8 mouse cellular contexts compared by ENCODE assay signal in genomic region chr17:43698997-43699649, GRCm38 (mm10). TPM values are rescaled to one million over a fixed set of nuclear protein-coding genes. Genes with fewer than 3 reads are reported as not detected.
A peak's percentile ranks its signal among the peaks of the same experiment; 100 is the strongest.
DNase-seq lines count a peak whose midpoint lies in the region; ATAC-seq and TF ChIP-seq lines count a peak whose summit lies in the region.
"Had no signal": no experiment of that assay in that cellular context is flagged by ENCODE, and none has a peak within 500 bp of the region (broad histone marks: within the 10 kb centered on the region; RNA-seq: fewer than 3 reads in every experiment).

No protein-coding gene starts in this region.

- 0 out of 2 replicates have a peak overlapping the region, but pooled peaks have one; percentile 33 for H3K4me2 ChIP-seq in forebrain, embryonic 14.5 days (ENCODE audit: low read length)
- peak overlapping the region; percentile 42 for H3K4me2 ChIP-seq in hindbrain, embryonic 14.5 days (replicated peaks)
- peak overlapping the region; percentile 34 for H3K4me2 ChIP-seq in midbrain, embryonic 14.5 days (ENCODE audit: low read length)

- no peaks in the 10 kb centered on the region for H3K36me3 ChIP-seq in forebrain, embryonic 14.5 days (ENCODE audit: control insufficient read depth, insufficient read depth, low read length)
- H3K36me3 ChIP-seq in hindbrain, embryonic 14.5 days (replicated peaks; ENCODE audit: control insufficient read depth, insufficient read depth): no peaks in the 10 kb centered on the region
- no peaks in the 10 kb centered on the region for H3K36me3 ChIP-seq in midbrain, embryonic 14.5 days (ENCODE audit: control insufficient read depth, insufficient read depth, low read length)
- no peaks in the 10 kb centered on the region for H3K36me3 ChIP-seq in spleen, adult 2 months (ENCODE audit: control insufficient read depth, insufficient read depth, low read length)

- no peaks in the 10 kb centered on the region for H3K27me3 ChIP-seq in forebrain, embryonic 14.5 days (replicated peaks; ENCODE audit: control insufficient read depth, insufficient read depth, low read length)
- H3K27me3 ChIP-seq in hindbrain, embryonic 14.5 days (ENCODE audit: control insufficient read depth, insufficient read depth, low read length): no peaks in the 10 kb centered on the region
- H3K27me3 ChIP-seq in midbrain, embryonic 14.5 days (ENCODE audit: control insufficient read depth, insufficient read depth, low read length): no peaks in the 10 kb centered on the region
- H3K27me3 ChIP-seq in spleen, adult 2 months (ENCODE audit: control insufficient read depth, insufficient read depth, low read length): no peaks in the 10 kb centered on the region

- no peaks in the 10 kb centered on the region for H3K9me3 ChIP-seq in forebrain, embryonic 14.5 days (replicated peaks; ENCODE audit: control insufficient read depth, low read length)
- H3K9me3 ChIP-seq in hindbrain, embryonic 14.5 days (ENCODE audit: control insufficient read depth, low read length): 0 out of 2 replicates have a peak, but pooled peaks cover 9% of the 10 kb centered on the region
- H3K9me3 ChIP-seq in midbrain, embryonic 14.5 days (ENCODE audit: control insufficient read depth, low read length): no peaks in the 10 kb centered on the region

- no peaks in the 10 kb centered on the region for H3K4me1 ChIP-seq in forebrain, embryonic 14.5 days (ENCODE audit: control insufficient read depth, insufficient read depth, low read length)
- H3K4me1 ChIP-seq in hindbrain, embryonic 14.5 days (replicated peaks; ENCODE audit: control insufficient read depth, insufficient read depth, low read length): no peaks in the 10 kb centered on the region
- no peaks in the 10 kb centered on the region for H3K4me1 ChIP-seq in midbrain, embryonic 14.5 days (ENCODE audit: control insufficient read depth, insufficient read depth, low read length)
- no peaks in the 10 kb centered on the region for H3K4me1 ChIP-seq in spleen, adult 2 months (ENCODE audit: control insufficient read depth, insufficient read depth, insufficient read length)

- DNase-seq in R1 (ENCODE audit: low read depth, low spot score): peak; percentile 88
- DNase-seq in forebrain, embryonic 14.5 days (ENCODE audit: low spot score): peak; percentile 88
- peak; percentile 97 for DNase-seq in hindbrain, embryonic 14.5 days (ENCODE audit: low spot score)
- peak; percentile 50 for DNase-seq in left cerebral cortex, adult 11 months (ENCODE audit: low spot score)
- DNase-seq in midbrain, embryonic 14.5 days: peak; percentile 94
- DNase-seq in spleen, adult 2 months (ENCODE audit: low read depth in 1 of 2, low spot score in 2 of 2): peak; percentile 36 to 64

- peak; percentile 31; the same call in 1 of the 2 replicates for ATAC-seq in cerebellum, adult (ENCODE audit: insufficient number of reproducible peaks, low FRiP score, low TSS enrichment)
- ATAC-seq in forebrain, embryonic 14.5 days: peak; percentile 66
- ATAC-seq in hindbrain, embryonic 14.5 days (ENCODE audit: low FRiP score): peak; percentile 76; the same call in 1 of the 2 replicates
- peak; percentile 50 for ATAC-seq in midbrain, embryonic 14.5 days (ENCODE audit: low FRiP score, low TSS enrichment)

- no peak overlapping the region for H3K27ac ChIP-seq in forebrain, embryonic 14.5 days (ENCODE audit: low read depth, low read length)
- no peak overlapping the region for H3K27ac ChIP-seq in hindbrain, embryonic 14.5 days
- no peak overlapping the region for H3K27ac ChIP-seq in midbrain, embryonic 14.5 days (replicated peaks; ENCODE audit: low read depth, low read length)
- H3K27ac ChIP-seq in spleen, adult 2 months (ENCODE audit: insufficient read depth, low read length): no peak overlapping the region

- H3K4me3 ChIP-seq in forebrain, embryonic 14.5 days (ENCODE audit: low read depth, low read length): no peak overlapping the region
- no peak overlapping the region for H3K4me3 ChIP-seq in hindbrain, embryonic 14.5 days (replicated peaks; ENCODE audit: low read length)
- H3K4me3 ChIP-seq in midbrain, embryonic 14.5 days (replicated peaks; ENCODE audit: low read depth, low read length): no peak overlapping the region
- no peak overlapping the region for H3K4me3 ChIP-seq in spleen, adult 2 months (ENCODE audit: extremely low read depth, insufficient read depth, insufficient read length)
- H3K4me3 ChIP-seq: myocyte had no signal

- TF ChIP-seq POLR2A in spleen, adult 2 months (IDR thresholded peaks at IDR 0.05; ENCODE audit: low read depth, low read length): no peak

- peak; percentile 56; the same call in 1 of the 2 replicates for TF ChIP-seq CTCF in spleen, adult 2 months (IDR thresholded peaks at IDR 0.05; ENCODE audit: extremely low read depth, insufficient read depth, insufficient read length, insufficient replicate concordance)

- peak overlapping the region; percentile 40; the same call in 1 of the 2 replicates for H3K9ac ChIP-seq in forebrain, embryonic 14.5 days (ENCODE audit: low read length)
- peak overlapping the region; percentile 50 for H3K9ac ChIP-seq in hindbrain, embryonic 14.5 days
- H3K9ac ChIP-seq in midbrain, embryonic 14.5 days (replicated peaks; ENCODE audit: low read length): no peak overlapping the region

- 43% methylated on average over 14 of the region's 14 CpGs for WGBS in forebrain, embryonic 14.5 days
- WGBS in hindbrain, embryonic 14.5 days: 35% methylated on average over 14 of the region's 14 CpGs
- 36% methylated on average over 14 of the region's 14 CpGs for WGBS in midbrain, embryonic 14.5 days
- 48% methylated on average over 14 of the region's 14 CpGs for WGBS in spleen, adult 2 months

RNA-seq across cellular contexts. Expression of gene Cyp39a1, which starts 31.9 kb away (rescaled TPM):
- polyA plus RNA-seq in forebrain, embryonic 14.5 days (2014; fragmentation: Nextera tagmentation; extraction: Ambion mirVana): 16.0 and 16.5 TPM in 2 replicates
- polyA plus RNA-seq in hindbrain, embryonic 14.5 days (2014; fragmentation: Nextera tagmentation; extraction: Ambion mirVana): 11.1 and 12.3 TPM in 2 replicates
- 5.7 and 10.4 TPM in 2 replicates for polyA plus RNA-seq in midbrain, embryonic 14.5 days (2014; fragmentation: Nextera tagmentation; extraction: Ambion mirVana)
- 0.99 and 1.5 TPM in 2 replicates for polyA plus RNA-seq in spleen, adult 2 months (2012; rRNA removed)

RNA-seq across cellular contexts. Expression of gene Slc25a27, which starts 32.1 kb away (rescaled TPM):
- polyA plus RNA-seq in forebrain, embryonic 14.5 days (2014; fragmentation: Nextera tagmentation; extraction: Ambion mirVana): 31.6 and 46.1 TPM in 2 replicates
- polyA plus RNA-seq in hindbrain, embryonic 14.5 days (2014; fragmentation: Nextera tagmentation; extraction: Ambion mirVana): 63.0 and 70.4 TPM in 2 replicates
- 71.7 and 78.7 TPM in 2 replicates for polyA plus RNA-seq in midbrain, embryonic 14.5 days (2014; fragmentation: Nextera tagmentation; extraction: Ambion mirVana)
- polyA plus RNA-seq in spleen, adult 2 months (2012; rRNA removed): 1.7 and 1.9 TPM in 2 replicates

Comparison
In these comparisons a context has a peak if more than half of its experiments do, and no peak if none do; other contexts are left out.
1. RNA of gene Slc25a27, which starts 32.1 kb away (polyA plus RNA-seq): 71.7 to 78.7 TPM in midbrain, embryonic 14.5 days, 63.0 to 70.4 TPM in hindbrain, embryonic 14.5 days and 31.6 to 46.1 TPM in forebrain, embryonic 14.5 days; 1.7 to 1.9 TPM in spleen, adult 2 months; every median in the first group is over 10 times any median in the second.
2. Peak in every context shown above with its lines, with median percentiles within 50 percentile points of each other: DNase-seq, ATAC-seq and H3K4me2 ChIP-seq.